Mouse (Mus musculus): ENCODE measurements at regions not wholly inside any gene's neighbourhood (a gene's known extent, or its start where the extent isn't known, plus 50 kb on each side); places are given as distances from the start of the nearest gene placed in this dataset.
A peak's percentile ranks its signal among the peaks of the same experiment; 100 is the strongest.

DNA sequence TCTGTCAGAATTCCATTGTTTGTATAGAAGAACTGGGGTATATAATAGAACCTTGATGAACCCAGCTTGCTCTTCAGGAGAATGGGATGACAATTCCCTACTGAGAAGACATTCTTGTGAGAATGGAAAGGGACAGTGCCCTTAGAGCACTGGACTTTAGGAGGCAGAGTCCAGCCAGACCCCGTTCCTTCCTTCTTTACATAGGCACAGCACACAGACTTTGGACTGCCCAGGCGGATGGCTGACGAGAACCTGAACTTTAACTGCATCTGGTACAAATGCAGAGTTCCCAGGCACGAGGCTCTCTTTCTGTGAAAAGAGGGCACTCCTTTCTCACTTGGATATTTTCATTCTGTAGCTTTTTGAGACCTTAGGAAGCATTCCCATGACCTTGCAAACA lies 197.4 kb upstream of the Dkk2 start:
- no peak for ATAC-seq
- H3K27me3 ChIP-seq: no peaks in the 10 kb centered on the region
- H3K4me1 ChIP-seq (replicated peaks): no peaks in the 10 kb centered on the region
- no peak overlapping the region for H3K27ac ChIP-seq
- H3K4me3 ChIP-seq (replicated peaks): no peak overlapping the region
- H3K4me2 ChIP-seq (replicated peaks): no peak overlapping the region
- H3K9me3 ChIP-seq: no peaks in the 10 kb centered on the region
- 87% methylated on average over 4 of the region's 4 CpGs for WGBS
- H3K36me3 ChIP-seq: no peaks in the 10 kb centered on the region
- H3K9ac ChIP-seq (replicated peaks): no peak overlapping the region

DNA sequence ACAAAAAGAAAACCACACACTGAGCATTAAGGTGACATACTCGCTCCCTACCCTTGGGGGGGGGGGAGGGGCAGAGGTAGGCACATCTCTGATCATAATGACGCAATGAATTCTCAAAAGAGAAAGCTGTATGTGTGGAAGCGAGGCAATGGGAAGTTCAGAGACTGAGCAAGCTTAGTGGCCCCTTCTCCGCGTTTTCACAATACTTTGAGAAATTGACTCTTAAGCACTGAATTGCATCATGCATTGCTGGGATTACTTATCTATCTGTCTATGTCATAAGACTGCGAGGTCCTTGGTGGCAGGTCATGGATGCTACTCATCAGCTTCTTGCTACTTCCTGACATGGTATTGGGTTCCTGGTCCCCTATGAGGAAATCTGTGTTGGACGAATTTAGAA lies 193.2 kb upstream of the Dkk2 start:
- Histone ChIP-seq H3K27me3 (no peaks in the 10 kb centered on the region), H3K27ac (no peak overlapping the region), H3K4me2 (replicated peaks) (no peak overlapping the region), H3K9me3 (no peaks in the 10 kb centered on the region), H3K9ac (replicated peaks) (no peak overlapping the region), H3K4me3 (replicated peaks) (no peak overlapping the region), H3K4me1 (replicated peaks) (no peaks in the 10 kb centered on the region), H3K36me3 (no peaks in the 10 kb centered on the region)
- 88% methylated on average over 7 of the region's 7 CpGs for WGBS
- no peak for ATAC-seq

DNA sequence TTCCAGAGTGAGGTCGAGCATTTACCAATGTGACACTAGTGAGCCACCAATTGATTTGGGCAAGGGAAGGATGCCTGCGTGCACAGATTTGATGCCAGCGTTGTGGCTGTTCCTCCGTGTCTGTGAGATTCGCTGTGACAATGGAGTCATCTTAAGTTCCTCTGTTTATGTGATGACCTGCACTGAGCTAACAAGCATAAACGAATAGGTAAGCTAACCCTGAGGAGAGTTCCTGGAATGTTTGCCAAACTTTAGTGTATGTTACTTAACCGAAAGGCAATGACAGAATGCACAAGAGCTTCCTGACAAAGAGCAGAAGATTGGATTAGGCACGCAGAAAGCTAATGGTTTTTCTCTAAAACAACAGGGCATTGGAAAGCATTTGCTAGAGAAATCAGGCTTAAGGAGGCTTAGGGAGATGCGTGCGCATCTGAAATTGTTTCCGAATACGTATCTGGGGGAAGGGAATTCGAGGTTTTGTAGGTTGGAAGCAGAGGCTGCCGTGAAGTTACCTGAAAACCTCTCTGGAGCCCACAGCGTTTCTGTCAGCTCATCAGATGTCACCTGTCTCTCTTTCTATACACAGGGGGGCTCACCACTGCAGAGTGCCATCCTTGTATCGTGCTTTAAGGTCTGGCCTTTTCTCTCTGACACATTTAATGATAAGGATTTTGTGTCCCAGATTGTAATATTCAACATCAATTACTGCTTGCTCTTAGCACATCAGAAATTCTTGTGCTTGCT lies 191.9 kb upstream of the Dkk2 start:
- no peak for ATAC-seq
- Histone ChIP-seq H3K4me1 (replicated peaks) (no peaks in the 10 kb centered on the region), H3K9me3 (no peaks in the 10 kb centered on the region), H3K4me2 (replicated peaks) (peak overlapping the region; percentile 32), H3K36me3 (no peaks in the 10 kb centered on the region), H3K27me3 (no peaks in the 10 kb centered on the region), H3K27ac (no peak overlapping the region), H3K4me3 (replicated peaks) (no peak overlapping the region), H3K9ac (replicated peaks) (no peak overlapping the region)
- 38% methylated on average over 16 of the region's 16 CpGs for WGBS

DNA sequence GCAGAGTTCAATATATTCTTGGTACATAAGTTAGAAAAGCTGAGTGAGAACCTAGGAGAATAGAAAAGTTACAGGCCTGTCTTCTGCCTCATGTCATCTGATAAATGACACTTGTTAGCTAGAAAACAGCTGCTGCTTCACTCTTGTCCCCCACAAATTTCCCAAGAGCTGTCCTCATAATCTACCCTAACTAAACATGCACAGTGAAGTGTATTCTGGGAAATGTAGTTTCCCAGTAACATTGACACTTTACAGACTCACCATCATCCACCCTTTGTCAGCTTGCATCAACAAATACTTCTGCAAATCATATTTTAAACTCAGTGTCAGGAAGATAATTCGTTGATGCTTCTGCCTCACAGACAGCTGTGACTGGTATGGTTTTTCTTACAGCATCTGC lies 190.0 kb upstream of the Dkk2 start:
- no peak overlapping the region for H3K4me3 ChIP-seq (replicated peaks)
- no peak overlapping the region for H3K4me2 ChIP-seq (replicated peaks)
- H3K9me3 ChIP-seq: no peaks in the 10 kb centered on the region
- no peaks in the 10 kb centered on the region for H3K4me1 ChIP-seq (replicated peaks)
- H3K27ac ChIP-seq: no peak overlapping the region
- no peaks in the 10 kb centered on the region for H3K36me3 ChIP-seq
- no peaks in the 10 kb centered on the region for H3K27me3 ChIP-seq
- WGBS: 76% methylated on average over 1 of the region's 1 CpGs
- H3K9ac ChIP-seq (replicated peaks): no peak overlapping the region
- no peak for ATAC-seq

DNA sequence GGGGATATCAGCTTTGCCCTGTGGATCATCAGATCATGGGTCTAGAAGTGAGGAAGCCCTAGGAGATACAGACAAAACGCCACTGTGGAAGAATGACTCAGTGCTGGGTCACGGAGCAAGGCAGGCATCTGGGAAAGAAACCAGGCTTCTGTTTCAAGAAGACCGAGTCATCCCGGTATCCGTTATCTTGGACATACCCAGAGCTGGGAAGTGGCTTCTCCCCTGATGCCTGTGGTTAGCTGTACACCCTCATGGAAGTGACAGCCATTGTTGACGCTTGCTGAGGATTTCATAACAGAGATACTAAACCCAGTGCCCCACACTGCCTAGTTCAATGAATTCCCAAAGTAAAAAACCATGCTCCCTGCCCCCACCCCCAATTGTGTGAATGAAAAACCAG lies 171.6 kb upstream of the Dkk2 start:
- no peaks in the 10 kb centered on the region for H3K9me3 ChIP-seq
- H3K36me3 ChIP-seq: no peaks in the 10 kb centered on the region
- no peaks in the 10 kb centered on the region for H3K27me3 ChIP-seq
- H3K27ac ChIP-seq: no peak overlapping the region
- no peak overlapping the region for H3K4me3 ChIP-seq (replicated peaks)
- no peak for ATAC-seq
- WGBS: 94% methylated on average over 6 of the region's 6 CpGs
- H3K9ac ChIP-seq (replicated peaks): no peak overlapping the region
- no peaks in the 10 kb centered on the region for H3K4me1 ChIP-seq (replicated peaks)
- no peak overlapping the region for H3K4me2 ChIP-seq (replicated peaks)

DNA sequence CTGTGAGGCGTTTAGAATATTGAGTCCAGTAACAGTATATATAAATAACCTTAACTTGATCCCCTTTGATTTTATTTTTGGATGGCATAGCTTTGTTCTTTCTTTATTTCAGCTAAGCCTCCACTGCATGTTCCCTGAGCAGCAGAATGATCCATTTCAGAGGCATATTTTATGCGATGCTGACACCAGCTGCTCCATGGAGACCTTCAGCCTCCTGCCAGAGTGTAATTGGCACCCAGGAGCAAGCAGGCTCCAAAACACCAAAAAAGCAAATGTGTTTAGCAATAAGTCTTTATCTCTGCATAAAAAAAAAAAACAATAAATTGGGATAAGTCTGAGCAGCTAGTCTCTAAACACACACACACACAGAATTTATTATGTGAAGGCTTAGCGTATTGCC lies 170.7 kb upstream of the Dkk2 start:
- H3K4me1 ChIP-seq (replicated peaks): no peaks in the 10 kb centered on the region
- no peak overlapping the region for H3K27ac ChIP-seq
- no peak overlapping the region for H3K4me3 ChIP-seq (replicated peaks)
- no peak overlapping the region for H3K9ac ChIP-seq (replicated peaks)
- no peak for ATAC-seq
- H3K4me2 ChIP-seq (replicated peaks): no peak overlapping the region
- 76% methylated on average over 3 of the region's 3 CpGs for WGBS
- H3K9me3 ChIP-seq: no peaks in the 10 kb centered on the region
- H3K27me3 ChIP-seq: no peaks in the 10 kb centered on the region
- H3K36me3 ChIP-seq: no peaks in the 10 kb centered on the region

DNA sequence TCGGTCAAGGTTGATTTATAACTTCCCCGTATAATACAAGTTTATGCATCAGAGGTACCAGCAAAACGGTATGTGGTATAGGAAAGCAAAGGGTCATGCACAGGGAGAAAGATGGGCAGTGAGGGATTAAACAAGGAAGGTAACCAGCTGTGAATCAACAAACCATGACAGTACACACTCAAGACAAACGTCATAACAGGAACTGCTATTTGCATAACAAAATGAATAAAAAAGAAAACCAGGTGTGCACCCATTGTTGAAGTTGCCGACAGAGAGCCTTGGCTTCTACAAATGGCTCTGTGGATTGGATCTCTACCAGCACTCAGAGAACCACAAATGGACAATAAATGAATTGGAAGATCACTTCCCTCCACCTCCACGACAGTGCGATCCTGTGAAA lies 170.1 kb upstream of the Dkk2 start:
- H3K4me3 ChIP-seq (replicated peaks): no peak overlapping the region
- H3K36me3 ChIP-seq: no peaks in the 10 kb centered on the region
- ATAC-seq: no peak
- no peak overlapping the region for H3K9ac ChIP-seq (replicated peaks)
- WGBS: 71% methylated on average over 7 of the region's 7 CpGs
- H3K9me3 ChIP-seq: no peaks in the 10 kb centered on the region
- H3K4me1 ChIP-seq (replicated peaks): no peaks in the 10 kb centered on the region
- no peak overlapping the region for H3K4me2 ChIP-seq (replicated peaks)
- no peaks in the 10 kb centered on the region for H3K27me3 ChIP-seq
- no peak overlapping the region for H3K27ac ChIP-seq

DNA sequence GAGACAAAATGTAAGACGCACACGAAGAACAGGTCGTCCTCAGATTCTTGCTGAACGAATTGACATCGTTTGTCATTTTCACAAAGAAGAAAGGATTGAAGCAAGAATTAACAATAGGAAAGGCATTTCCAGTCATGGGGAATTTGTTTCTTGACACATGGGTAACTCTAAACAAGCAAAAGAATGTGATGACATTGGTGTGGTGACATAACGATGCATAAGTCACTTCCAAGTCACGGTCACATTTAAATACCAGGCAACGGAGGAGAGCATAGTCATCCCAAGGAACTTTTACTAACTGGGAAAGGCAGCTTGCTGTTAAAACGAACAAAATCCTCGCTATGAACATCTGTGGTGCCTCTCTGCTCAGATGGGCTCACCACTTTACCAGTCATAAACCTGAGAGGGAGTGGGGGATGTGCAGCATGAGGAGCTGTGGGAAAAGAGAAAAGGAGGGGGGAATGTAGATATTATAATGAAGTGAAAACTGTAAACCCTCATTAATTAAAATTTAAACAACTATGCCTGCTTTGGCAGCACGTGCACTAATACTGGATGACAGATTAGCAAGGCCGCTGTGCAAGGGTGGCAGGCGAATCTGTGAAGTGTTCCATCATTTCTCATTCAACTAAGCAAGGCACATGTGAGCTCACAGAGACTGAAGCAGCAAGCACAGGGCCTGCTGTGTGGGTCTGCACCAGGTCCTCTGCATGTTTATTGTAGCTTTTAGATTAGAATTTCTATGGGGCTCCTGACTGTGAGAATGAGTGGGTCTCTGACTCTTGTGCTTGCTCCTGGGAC lies 167.2 kb upstream of the Dkk2 start:
- no peak overlapping the region for H3K9ac ChIP-seq (replicated peaks)
- no peaks in the 10 kb centered on the region for H3K4me1 ChIP-seq (replicated peaks)
- 0 out of 2 replicates have a peak, but pooled peaks have one; percentile 34 for ATAC-seq
- no peaks in the 10 kb centered on the region for H3K36me3 ChIP-seq
- no peak overlapping the region for H3K4me2 ChIP-seq (replicated peaks)
- H3K27ac ChIP-seq: no peak overlapping the region
- no peaks in the 10 kb centered on the region for H3K9me3 ChIP-seq
- H3K27me3 ChIP-seq: no peaks in the 10 kb centered on the region
- 85% methylated on average over 13 of the region's 13 CpGs for WGBS
- no peak overlapping the region for H3K4me3 ChIP-seq (replicated peaks)

DNA sequence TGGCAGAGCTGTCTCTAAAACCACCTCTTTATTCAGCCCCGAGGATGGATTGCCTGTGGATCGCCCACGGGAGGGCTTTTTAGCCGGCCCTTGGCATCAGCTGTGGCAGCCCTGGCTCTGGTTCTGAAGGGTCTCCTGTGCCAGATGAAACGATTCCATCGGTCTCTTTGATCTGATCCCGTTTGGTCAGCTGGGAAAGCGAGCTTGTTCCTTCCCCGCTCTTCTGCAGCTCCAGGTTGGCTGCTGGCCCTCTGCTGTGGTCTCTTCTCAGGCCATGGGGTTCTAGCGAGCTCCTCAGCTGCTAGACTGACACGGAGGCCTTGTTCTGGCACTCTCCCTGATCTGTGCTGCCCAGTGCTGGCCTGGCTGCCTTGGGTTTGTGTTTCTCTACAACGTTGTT lies 165.6 kb upstream of the Dkk2 start:
- Histone ChIP-seq H3K9me3 (no peaks in the 10 kb centered on the region), H3K27ac (no peak overlapping the region), H3K27me3 (no peaks in the 10 kb centered on the region), H3K9ac (replicated peaks) (no peak overlapping the region), H3K4me3 (replicated peaks) (no peak overlapping the region), H3K4me1 (replicated peaks) (no peaks in the 10 kb centered on the region), H3K36me3 (no peaks in the 10 kb centered on the region), H3K4me2 (replicated peaks) (no peak overlapping the region)
- WGBS: 78% methylated on average over 12 of the region's 12 CpGs
- ATAC-seq: no peak

DNA sequence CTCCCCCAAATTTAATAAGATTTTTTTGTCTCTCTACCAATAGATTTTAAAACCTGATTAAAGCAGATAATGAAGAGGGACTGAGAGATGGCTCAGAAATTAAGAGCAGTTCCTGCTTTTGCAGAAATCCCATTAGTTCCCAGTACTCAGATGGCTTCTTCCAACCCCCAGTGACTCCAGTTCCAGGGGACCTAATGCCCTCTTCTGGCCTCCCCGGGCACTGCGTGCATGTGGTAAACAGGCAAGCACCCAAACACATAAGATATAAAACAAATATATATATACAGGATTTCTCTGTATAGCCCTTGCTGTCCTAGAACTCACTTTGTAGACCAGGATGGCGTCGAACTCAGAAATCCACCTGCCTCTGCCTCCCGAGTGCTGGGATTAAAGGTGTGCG lies 163.9 kb upstream of the Dkk2 start:
- no peak overlapping the region for H3K9ac ChIP-seq (replicated peaks)
- 90% methylated on average over 6 of the region's 6 CpGs for WGBS
- no peaks in the 10 kb centered on the region for H3K36me3 ChIP-seq
- no peaks in the 10 kb centered on the region for H3K4me1 ChIP-seq (replicated peaks)
- no peak for ATAC-seq
- H3K27me3 ChIP-seq: no peaks in the 10 kb centered on the region
- no peak overlapping the region for H3K4me3 ChIP-seq (replicated peaks)
- H3K4me2 ChIP-seq (replicated peaks): no peak overlapping the region
- no peak overlapping the region for H3K27ac ChIP-seq
- H3K9me3 ChIP-seq: no peaks in the 10 kb centered on the region

DNA sequence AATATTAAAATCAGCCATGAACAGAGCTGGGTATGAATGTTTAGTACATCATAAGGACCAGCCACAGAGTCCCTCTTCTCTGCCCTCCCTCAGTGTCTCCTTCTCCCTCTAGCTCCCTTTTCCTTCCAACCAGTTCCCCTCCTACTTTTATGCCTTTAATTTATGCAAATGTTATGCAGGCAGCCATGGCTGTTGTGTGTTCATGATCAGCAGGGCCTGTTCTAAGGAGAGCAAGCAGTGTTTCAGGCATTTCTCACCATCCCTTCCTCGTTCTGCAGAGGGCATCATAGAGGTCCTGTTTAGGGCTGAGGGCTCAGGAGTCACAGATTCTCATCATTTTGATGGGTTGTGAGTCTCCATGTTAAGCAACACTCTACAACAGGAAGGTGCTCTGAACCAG lies 162.4 kb upstream of the Dkk2 start:
- H3K4me2 ChIP-seq (replicated peaks): no peak overlapping the region
- ATAC-seq: peak; percentile 67; the same call in 1 of the 2 replicates
- H3K9ac ChIP-seq (replicated peaks): no peak overlapping the region
- WGBS: 42% methylated on average over 1 of the region's 1 CpGs
- no peak overlapping the region for H3K4me3 ChIP-seq (replicated peaks)
- H3K27me3 ChIP-seq: no peaks in the 10 kb centered on the region
- no peaks in the 10 kb centered on the region for H3K9me3 ChIP-seq
- H3K27ac ChIP-seq: no peak overlapping the region
- H3K36me3 ChIP-seq: no peaks in the 10 kb centered on the region
- no peaks in the 10 kb centered on the region for H3K4me1 ChIP-seq (replicated peaks)

DNA sequence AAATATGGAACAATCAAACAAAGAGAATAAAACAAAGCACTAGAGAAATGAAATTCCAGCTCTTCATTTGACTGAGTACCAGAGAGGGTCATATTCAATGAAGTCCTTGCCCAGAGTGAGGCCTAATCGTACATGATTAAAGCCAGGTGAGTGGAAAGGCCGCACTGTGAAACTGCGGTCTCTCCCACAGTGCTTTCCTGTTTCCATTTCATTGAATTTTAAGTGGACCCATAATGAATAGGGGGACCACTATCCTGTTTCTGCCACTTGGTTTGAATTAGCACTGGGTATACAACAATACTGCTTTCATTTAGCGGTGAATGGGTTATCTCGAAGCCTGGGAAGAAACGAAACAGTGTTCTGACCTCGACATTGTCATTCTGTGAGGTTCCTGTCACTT lies 144.2 kb upstream of the Dkk2 start:
- Histone ChIP-seq H3K9ac (replicated peaks) (no peak overlapping the region), H3K27me3 (no peaks in the 10 kb centered on the region), H3K4me2 (replicated peaks) (no peak overlapping the region), H3K4me1 (replicated peaks) (no peaks in the 10 kb centered on the region), H3K36me3 (no peaks in the 10 kb centered on the region), H3K9me3 (no peaks in the 10 kb centered on the region), H3K27ac (no peak overlapping the region), H3K4me3 (replicated peaks) (no peak overlapping the region)
- WGBS: 67% methylated on average over 7 of the region's 7 CpGs
- no peak for ATAC-seq

All from midbrain, embryonic 13.5 days (tissue).